Mouse (Mus musculus) brain, adult 2 months (tissue): ENCODE measurements around the gene Ykt6.
"Not testable (repeated sequence)": the region's sequence is repeated elsewhere in the genome, so short reads cannot be mapped to it uniquely, and the experiment has no call there.

ENCODE experiments used
- DNase-seq: peaks from one replicate; pipeline ENCODE4 v3.0.0; 2011; ENCODE audit warnings: low read depth, low spot score

The Ykt6 gene

GRCm38 (mm10) chr11:5955546-5956276, at the start of gene Ykt6:
TSS of gene Ykt6 (plus strand) at chr11:5955693.
- peak; percentile 99 for DNase-seq

DNA sequence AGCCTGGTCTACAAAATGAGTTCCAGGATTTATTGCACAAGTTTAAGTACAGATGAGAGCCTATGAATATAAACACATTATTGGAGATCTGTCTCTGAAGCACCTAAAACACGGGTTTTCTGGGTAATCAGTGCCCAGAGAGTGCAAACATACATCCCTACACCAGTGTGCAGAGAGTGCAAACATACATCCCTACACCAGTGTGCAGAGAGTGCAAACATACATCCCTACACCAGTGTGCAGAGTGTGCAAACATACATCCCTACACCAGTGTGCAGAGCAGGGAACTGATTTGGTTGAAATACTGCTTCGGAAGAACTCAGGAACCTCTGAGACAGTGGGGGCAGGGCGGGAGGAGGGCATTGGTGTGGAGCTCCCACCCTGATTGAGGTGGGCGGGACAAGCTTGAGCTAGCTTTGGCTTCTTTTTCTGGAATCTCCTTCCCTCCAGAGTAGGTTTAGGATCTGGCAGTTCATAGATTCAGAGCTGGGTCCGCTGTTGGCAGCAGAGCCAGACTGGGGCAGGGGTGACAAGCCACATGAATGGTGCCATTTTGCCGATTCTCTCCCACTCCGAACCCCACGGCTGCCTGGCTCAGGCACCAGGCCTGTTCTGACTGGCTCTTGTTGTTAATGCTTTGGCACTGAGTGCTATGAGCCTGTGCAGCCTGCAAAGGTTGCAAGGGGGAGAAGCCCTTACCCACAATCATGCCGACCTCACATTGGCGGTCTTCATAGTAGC, 49.5 kb upstream of the Ykt6 start:
- peak; percentile 66 for DNase-seq

GRCm38 (mm10) chr11:5907096-5907495, 48.4 kb upstream of the Ykt6 start:
- peak; percentile 33 for DNase-seq

DNA sequence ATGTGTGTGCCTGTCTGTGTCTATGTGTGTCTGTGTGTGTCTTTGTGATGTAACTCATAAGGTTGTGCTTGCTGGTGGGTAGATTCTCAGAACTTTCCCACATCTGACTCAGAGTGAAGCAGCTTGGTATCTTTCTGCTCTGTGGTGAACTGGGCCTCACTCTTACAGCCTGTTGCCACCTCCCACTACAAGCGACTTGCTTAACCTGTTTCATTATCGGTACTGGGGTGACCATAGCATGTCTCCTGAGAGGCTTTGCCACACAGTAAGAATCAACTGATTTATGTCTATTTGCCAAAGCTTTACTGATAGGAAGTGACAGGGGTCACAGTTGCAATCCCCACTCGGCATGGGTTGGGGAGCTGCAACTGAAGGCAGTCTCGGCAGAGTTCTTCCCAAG, 46.9 kb upstream of the Ykt6 start:
- DNase-seq = no peak

- DNase-seq = peak; percentile 89
These were observed 42.9 kb upstream of the Ykt6 start for GRCm38 (mm10) chr11:5912635-5913034.

DNA sequence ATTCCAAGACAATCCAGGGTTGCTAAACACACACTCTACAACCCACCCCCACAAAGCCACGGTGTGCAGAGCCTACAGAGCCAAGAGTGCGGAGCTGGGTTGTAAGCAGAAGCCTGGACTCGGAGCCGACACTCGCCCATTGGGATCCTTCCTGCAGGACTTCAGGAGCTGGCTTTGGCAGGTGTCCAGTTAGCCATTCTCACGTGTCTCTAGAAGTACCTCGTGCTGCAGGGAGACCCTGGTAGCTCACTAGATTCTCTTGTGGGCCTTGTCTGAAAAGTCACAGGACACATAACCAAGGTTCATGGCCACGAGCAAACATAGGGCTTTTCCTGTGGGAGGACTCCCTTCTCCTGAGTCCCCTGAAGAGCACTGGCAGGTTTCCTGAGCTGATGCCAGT, 42.2 kb upstream of the Ykt6 start:
- peak; percentile 42 for DNase-seq

- DNase-seq = no peak
These were observed 41.6 kb upstream of the Ykt6 start for GRCm38 (mm10) chr11:5913936-5914335.

DNA sequence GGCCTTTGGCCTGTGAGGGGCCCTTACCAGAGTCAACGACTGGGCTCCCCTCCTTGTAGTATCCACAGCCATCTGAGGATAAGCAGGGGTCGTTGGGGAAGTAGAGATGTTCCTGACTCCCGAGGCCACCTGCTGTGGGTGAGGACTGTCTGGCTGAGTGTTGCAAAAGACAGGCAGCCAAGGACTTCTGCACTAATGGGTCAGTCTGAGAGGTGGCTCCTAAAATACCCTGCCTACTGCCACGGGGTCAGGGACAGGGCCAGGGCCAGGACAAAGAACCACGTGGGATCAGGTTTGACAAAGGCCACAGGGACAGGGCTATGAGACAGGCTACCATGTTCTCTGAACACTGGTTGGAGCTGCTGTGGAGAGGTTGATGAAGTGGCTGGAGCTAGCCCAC, 40.6 kb upstream of the Ykt6 start:
- DNase-seq = no peak

- peak; percentile 79 for DNase-seq
These were observed 39.9 kb upstream of the Ykt6 start for GRCm38 (mm10) chr11:5915429-5916177.

- peak; percentile 60 for DNase-seq
These were observed 39.3 kb upstream of the Ykt6 start for GRCm38 (mm10) chr11:5916178-5916548.

- no peak for DNase-seq
These were observed 37.4 kb upstream of the Ykt6 start for GRCm38 (mm10) chr11:5918111-5918510.

GRCm38 (mm10) chr11:5919606-5920005, 35.9 kb upstream of the Ykt6 start:
- no peak for DNase-seq

GRCm38 (mm10) chr11:5920323-5920960, 35.1 kb upstream of the Ykt6 start:
- DNase-seq = no peak

- DNase-seq = no peak
These were observed 30.8 kb upstream of the Ykt6 start for GRCm38 (mm10) chr11:5924699-5925098.

- DNase-seq = no peak
These were observed 28.7 kb upstream of the Ykt6 start for GRCm38 (mm10) chr11:5926696-5927220.

DNA sequence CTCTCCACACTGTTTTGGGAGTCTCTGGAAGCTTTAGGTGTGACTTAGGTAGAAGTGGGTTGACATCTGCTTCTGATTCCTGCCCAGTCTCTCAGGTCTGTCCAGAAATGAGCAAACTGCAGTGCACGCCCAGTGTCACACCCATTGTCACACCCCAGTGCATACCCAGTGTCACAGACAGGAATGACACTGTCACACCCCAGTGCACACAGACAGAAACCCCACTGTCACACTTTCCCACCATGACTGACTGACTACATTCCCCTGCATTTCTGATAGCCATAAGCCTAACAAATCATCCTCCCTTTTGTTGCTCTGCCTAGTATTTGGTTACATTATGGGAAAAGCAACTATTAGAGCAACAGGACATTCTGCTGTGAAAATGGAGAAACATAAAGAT, 24.9 kb upstream of the Ykt6 start:
- DNase-seq = no peak

DNA sequence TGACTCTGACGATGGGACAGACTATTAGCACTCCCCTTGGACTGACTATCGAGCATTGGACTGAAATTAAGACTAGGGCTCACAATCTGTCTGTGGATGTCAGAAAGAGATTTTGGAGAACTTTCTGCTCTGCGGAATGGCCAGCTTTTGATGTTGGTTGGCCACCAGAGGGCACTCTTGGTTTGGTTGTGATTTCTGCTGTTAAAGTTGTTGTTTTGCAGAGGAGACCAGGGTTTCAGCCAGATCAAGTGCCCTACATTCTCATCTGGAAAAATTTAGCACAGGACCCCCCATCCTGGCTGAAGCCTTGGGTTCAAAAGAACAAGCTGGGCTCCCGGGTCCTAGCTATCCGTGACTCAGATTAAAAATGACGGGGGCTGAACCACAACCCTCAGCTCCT, 23.5 kb upstream of the Ykt6 start:
- DNase-seq = not testable (repeated sequence)

DNA sequence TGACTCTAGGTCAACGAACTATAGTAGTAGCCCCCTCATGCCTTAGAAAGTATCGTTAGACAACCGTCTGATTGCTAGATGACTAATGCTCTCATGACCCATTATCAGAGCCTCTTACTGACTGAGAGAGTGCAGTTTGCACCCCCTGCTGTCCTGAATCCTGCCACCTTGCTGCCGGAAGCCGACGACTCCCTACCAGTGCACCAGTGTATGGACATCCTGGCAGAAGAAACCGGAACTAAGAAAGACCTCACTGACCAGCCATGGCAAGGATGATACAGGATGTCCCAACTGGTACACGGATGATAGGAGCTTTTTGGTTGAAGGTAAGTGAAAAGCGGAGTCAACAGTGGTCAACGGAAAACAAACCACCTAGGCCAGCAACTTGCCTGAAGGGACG, 21.0 kb upstream of the Ykt6 start:
- DNase-seq = not testable (repeated sequence)

GRCm38 (mm10) chr11:5942966-5943365, 12.5 kb upstream of the Ykt6 start:
- no peak for DNase-seq

DNA sequence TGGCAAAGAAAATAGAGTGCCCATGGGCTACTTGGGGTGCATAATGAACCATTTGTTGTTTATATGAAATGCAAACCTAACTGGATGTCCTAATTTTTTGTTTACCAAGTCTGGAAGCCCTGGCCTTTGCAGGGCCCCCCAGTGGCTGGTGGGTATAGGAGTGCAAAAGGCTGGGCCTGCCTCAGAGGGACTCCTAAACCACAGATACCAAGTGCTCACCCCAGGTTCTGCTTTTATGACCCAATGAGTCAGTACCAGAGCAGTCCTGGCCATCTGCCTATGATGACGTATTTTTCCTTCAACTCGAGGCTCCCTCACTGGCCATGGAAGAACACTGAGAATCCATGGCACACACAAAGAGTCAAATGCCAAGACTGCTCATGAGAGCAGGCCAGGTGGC, 10.4 kb upstream of the Ykt6 start:
- DNase-seq = no peak

DNA sequence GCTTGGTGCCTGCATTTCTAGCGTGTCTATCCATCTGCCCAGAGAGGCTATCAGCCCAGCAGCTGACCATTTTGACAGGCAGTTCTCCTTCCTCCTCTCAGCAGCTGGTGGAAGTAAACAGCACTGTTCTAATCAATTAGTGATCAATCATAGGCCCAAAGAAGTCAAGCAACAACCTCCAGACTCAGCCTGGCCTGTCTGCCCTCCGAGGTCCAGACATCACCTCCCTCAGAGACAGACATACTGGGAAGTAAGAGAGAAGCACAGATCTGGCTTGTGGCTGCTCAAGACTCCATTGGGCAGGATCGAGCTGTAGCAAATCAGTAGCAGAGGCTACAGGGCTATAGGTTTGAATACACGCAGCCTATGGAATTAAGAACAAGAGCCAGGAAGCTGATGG, 7.7 kb upstream of the Ykt6 start:
- DNase-seq = no peak
